Mouse (Mus musculus) cerebellum, adult 11 months (tissue): ENCODE measurements around the gene Rint1.
A peak's percentile ranks its signal among the peaks of the same experiment; 100 is the strongest.
"Not testable (repeated sequence)": the region's sequence is repeated elsewhere in the genome, so short reads cannot be mapped to it uniquely, and the experiment has no call there.

Experiments used
- DNase-seq: peaks from one replicate; pipeline ENCODE4 v3.0.0; 2022

The Rint1 gene

DNA sequence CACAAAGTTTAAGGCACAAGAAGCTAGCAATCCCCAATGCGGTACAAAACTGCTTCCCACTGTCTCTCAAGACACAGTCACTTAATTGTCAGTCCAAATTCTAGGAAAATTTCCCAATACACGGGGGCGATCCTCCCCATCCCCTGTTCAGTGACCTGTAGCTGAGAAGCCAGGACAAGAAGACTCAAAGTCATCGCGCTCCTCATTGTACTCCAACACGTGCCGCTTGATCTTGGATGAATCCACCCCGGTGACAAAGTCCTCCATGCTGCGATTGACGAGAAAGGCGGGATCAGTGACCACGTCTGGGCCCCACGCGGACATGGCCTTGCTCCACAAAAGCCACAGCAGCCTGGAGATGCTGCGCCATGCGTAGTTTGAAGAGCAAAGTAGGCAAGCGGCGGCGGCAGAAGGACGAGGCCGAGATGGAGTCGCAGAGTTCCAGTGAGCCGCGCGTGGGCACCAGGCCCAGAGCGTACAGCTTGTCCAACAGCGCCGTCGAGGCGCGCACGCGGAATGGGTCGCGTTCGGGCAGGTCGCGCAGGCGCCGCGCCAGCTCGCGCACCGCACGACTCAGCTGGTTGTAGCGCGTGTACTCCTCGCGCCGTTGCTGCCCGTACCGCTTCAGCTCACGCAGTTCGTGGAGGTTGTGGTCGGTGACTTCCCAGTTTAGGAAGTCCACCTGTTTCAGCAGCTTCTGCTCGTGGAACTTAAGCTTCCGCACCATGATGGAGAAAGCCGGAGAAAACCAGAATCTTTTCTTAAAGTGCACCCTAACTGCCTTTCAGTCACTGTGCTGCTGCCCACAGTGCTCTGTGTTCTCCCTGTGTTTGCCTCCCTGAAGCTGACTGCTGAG, 43.6 kb downstream of the Rint1 start:
- no peak for DNase-seq

GRCm38 (mm10) chr5:23835691-23836090, 48.2 kb downstream of the Rint1 start:
- DNase-seq = not testable (repeated sequence)

DNA sequence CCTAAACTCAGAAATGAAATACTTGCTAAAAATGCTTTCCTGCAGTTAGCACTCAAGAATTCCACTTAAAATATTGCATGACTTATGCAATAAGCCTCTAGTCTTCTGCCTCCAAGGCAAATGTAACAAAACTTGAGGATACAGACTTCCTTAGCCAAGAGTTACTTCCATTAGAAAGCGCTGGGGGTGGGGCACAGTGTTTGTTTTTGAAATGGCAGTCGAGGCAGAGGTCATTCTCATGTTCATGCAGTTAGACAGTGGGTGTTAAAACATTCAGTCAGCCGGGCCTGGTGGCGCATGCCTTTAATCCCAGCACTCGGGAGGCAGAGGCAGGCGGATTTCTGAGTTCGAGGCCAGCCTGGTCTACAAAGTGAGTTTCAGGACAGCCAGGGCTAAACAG, 50.6 kb downstream of the Rint1 start:
- DNase-seq = no peak

- DNase-seq = peak; percentile 95
Observed at GRCm38 (mm10) chr5:23843674-23844530, 56.4 kb downstream of the Rint1 start, which contains the start of gene Tomm7. TSS of gene Tomm7 (minus strand) at chr5:23844161.

- peak; percentile 29 for DNase-seq
Observed at GRCm38 (mm10) chr5:23844531-23844841, 57.0 kb downstream of the Rint1 start.

DNA sequence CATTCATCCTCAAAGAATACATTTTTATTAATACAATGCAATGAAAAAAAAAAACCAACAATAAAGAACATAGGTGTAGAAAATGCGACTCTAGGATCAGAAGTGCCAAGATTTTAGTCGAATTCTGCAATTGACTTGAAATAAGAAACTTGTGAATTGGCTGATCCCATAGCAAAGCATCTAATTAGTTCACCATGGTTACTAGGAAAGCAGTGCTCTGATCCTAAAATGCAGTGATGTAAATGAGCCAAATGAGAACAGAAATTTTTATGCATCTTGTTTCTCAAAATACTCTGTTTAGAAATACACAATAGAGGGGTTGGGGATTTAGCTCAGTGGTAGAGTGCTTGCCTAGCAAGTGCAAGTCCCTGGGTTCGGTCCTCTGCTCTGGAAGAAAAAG, 57.6 kb downstream of the Rint1 start:
- no peak for DNase-seq

- DNase-seq = peak; percentile 89
Observed at GRCm38 (mm10) chr5:23850345-23851159, 63.0 kb downstream of the Rint1 start.

DNA sequence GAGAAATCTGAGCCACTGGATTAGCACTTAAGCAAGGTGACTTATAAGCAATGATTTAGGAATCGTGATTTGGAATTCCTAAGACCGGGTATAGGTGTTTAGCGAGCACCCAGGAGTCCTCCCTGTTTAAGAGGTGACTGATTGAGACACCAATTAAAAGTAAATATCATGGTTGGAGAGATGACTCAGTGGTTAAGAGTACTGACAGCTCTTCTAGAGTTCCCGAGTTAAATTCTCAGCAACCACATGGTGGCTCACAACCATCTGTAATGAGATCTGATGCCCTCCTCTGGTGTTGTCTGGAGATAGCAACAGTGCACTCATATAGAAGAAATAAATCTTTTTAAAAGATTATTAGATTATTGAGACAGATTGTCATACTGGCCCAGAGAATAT, 63.6 kb downstream of the Rint1 start:
- DNase-seq = not testable (repeated sequence)

GRCm38 (mm10) chr5:23852916-23853315, 65.4 kb downstream of the Rint1 start:
- not testable (repeated sequence) for DNase-seq

GRCm38 (mm10) chr5:23855484-23855883, 68.0 kb downstream of the Rint1 start:
- DNase-seq = no peak

DNA sequence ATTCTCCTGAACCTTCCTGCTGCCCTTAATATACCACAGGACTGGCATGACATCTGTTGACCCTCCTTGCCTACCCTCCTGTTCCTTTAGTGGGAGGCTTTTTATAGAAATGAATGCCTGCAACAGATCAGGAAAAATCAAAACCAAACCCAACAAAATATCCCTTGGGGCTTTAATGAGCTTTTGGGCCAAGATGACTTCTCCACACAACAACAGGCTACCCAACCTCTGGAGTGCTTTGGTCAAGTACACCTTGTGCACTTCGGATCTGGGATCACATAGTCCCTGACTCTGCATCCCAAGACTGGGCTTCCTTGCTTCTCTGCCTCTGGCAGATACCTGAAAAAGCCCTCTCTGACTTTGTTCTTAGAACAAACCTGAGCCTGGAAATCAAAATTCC, 68.7 kb downstream of the Rint1 start:
- no peak for DNase-seq

DNA sequence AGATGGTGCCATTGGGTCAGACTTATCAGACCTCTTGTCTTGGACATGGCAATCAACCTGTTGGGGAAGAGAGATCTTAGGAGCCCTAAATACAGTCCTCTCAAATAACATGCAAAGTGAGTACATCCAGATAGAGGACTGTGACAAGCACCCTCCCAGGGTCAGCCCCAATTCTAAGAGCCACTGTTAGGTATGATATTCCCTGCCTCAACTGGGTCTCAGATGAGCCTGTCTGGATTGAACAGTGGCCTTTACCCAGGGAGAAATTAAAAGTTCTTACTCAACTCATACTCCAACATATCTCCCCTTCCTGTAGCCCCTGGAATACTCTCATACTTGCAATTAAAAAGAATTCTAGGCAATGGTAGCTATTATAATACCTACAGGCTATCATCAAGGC, 69.7 kb downstream of the Rint1 start:
- DNase-seq = no peak

DNA sequence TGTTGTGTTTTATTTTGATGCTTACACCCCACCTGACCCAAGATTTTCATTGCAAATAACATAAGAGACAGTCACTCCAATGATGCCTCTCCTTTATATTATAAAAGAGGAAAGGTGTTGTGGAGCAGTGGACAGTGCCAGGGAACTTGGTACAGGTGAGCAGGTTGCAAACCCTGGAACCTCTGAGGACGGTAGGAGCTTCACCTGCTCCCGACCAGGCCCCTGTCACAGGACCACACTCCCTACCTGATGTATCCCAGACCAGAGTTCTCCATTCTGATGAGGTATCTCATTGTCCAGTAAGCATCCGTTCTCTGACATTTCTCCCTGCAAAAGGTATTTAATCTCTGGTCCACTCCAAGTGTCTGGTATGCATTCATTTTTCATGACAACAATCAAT, 70.5 kb downstream of the Rint1 start:
- no peak for DNase-seq

DNA sequence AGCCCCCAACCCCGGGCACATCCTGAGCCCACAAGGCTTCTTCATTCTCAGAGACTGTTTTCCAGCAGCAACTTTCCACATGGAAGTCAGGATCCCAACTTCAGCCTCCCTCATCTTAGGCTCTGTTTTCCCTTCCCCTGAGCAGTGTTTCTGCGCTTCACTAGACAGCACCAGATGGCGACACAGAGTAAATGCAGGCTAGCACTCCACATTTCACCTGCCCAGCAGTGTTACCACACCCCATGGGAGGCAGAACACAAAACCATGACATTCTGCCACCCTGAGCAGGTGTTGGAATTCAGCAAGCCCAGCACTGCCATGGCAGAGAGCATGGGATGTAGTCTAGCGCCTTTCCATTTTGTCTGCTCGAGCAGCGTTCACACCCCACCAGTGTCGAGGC, 71.1 kb downstream of the Rint1 start:
- DNase-seq = no peak

GRCm38 (mm10) chr5:23859087-23859718, 71.7 kb downstream of the Rint1 start:
- no peak for DNase-seq

GRCm38 (mm10) chr5:23859896-23860295, 72.4 kb downstream of the Rint1 start:
- DNase-seq = no peak

- no peak for DNase-seq
Observed at GRCm38 (mm10) chr5:23861721-23862120, 74.2 kb downstream of the Rint1 start.

DNA sequence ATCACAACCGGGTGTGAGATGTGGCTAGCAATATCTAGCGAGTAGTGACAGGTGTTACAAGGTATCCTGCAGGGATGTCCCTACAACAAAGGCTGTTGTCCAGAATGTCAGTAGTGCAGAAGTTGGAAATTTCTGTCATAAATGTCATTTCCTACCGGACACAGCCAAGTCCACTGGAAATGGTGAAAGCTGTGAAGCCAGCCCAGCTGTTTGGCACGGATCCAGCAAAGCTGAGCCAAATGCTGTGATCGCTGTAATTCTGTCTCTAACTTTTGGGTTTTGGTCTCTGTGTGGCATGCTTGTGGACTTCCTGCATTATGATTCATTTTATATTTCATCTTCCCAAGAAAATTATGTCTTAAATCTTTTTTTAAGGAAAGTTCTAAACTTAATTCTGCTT, 74.8 kb downstream of the Rint1 start:
- DNase-seq = no peak

DNA sequence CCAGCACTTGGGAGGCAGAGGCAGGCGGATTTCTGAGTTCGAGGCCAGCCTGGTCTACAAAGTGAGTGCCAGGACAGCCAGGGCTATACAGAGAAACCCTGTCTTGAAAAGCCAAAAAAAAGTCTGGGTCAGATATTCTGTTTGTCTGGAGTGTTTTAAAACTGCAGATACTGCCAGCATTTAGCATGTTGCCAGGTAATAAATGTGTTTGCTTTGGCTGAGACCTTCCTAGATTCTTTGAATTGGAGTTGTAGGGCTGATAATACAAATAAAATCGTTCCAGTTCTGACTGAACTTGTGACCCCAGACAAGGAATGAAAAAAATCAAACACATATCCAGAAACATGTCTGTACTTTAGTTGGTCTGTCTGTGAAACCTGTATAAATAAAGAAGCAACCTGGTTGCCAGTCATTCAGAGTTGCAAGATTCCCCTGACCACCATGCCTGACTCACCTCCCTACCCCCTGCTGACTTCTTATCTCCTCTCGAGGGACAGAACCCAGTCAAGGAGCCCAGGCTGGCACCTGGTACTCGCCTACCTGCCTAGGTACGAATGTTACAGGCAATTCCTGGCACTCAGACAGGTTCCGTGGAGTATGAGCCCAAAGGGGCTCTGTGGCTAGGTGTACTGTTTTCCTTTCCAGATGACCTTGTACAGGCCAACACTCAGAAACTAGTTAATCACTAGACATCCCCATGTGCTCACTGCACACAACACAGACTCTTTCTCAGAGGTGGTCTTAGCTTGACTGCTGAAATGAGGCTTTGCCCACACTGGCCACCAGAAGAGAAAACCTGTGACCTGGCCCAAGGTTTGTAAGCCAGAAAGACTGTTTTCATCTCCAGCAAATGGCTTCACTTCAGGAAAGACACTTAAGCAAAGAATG, 75.9 kb downstream of the Rint1 start:
- no peak for DNase-seq

- no peak for DNase-seq
Observed at GRCm38 (mm10) chr5:23864054-23864965, 76.8 kb downstream of the Rint1 start.

DNA sequence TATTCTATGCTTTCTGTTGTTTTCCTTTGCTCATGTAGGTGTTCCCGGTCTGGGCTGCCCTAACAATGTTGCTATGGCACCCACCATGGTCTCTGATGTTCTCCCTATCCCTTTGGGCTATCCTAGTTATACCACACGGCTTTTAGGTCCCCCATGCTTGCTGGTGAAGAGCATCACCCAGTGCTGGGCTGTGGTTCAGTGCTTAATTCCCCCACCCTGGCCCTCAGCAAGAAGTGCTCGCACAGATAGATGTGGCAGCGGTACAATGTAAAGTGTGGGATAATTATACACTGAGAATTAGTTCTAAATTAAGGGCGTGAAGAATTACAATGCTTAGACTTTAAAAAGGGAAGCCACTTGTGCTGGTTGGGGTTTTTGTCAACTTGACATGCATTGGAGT, 78.4 kb downstream of the Rint1 start:
- no peak for DNase-seq
